Mouse (Mus musculus) T-helper 17 cell (primary cell): ENCODE results near the gene Katnal1.

Experiments used
- in situ Hi-C, 2 experiments: fragments of 300-600 bp; cut with MboI, MseI; formaldehyde crosslinking; loops; 1 replicate in 1 of 2; 2 replicates in 1 of 2; pipeline ENCODE4 v1.15.1; 2025; ENCODE audit warnings: high pct_unique_total_duplicates in 2 of 2

Gene Katnal1

GRCm38 (mm10) chr5:148890237-148890636 is 38.9 kb downstream of the Katnal1 start:
- in situ Hi-C loops, result no loop called here

GRCm38 (mm10) chr5:148888032-148888431 is 41.1 kb downstream of the Katnal1 start:
- in situ Hi-C loops, result no loop called here

DNA sequence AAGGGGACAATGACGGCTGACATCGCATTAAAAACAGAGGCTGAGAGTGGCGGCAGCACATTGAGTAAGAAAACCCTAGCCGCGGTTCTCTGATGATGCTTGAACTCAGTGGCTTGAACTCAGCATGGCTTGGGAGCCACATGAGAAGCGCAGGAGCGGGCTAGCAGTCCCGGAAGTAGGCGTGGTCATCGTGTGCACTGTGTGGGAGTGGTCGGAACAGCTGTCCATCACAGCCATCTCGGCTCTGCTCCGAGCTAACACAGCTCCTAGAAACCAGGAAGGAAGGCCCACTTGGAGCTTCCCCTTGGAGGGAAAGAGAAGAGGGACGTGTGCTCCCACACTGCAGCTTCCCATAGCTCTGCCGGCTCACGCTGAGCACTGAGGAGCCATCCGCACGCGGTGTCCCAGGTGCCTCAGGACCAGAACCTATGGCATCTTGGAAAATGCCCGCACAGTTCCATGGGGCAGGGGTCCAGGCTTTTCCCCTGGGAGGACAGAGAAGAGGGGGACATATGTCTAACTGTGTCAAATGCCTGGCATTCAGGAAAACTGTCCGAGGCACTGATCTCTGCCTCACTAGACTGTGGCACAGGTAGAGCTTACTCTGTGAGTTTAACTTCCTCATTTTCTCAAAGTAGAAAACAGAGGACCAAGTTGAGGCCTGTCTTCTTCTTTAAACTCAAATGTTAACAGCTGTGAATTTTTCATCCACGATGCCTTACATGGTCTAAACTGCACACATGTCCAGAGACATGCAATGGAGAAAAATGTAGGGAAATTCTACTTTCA is 43.1 kb downstream of the Katnal1 start:
- in situ Hi-C loops, result no loop called here

DNA sequence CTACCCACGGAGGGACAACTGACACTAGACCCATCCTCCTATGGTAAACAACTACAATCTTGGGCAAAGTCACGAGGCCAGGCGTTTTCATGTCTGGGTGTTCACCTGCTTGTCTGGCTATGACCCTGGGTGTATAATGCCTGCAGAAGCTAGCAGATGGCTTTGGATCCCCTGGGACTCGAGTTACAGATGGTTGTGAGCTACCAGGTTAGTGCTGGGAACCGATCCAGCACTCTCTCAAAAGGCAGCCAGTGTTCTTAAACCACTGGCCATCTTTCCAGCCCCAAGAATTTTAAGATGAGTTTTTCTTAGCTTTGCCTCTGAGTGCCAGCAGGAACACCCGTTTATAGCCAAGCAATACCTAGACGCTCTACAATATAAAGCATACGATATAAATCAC is 45.4 kb downstream of the Katnal1 start:
- in situ Hi-C loops, result no loop called here

DNA sequence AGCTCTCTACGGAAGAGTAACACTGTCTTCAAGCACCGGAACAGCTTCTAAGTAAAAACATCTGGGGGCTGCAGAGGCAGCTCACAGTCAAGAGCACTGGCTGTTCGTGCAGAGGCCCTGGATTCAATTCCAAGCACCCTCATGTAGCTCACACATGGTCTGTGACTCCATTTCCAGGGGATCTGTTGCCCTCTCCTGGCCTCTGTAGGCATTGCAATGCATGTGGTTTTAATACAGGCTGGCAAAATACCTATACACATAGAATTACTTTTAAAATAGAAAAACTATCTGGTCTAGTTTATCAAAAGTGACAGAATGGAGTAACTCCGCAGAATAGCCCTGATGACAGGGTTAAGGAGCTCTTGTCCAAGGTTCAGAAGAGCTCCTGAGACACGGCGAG is 49.9 kb downstream of the Katnal1 start:
- in situ Hi-C loops, result loop anchor here in 1 of 2 experiments (5.0 kb wide), 1 partner anchor 67 kb away; no protein-coding TSS in a partner anchor

GRCm38 (mm10) chr5:148873116-148873515 is 56.0 kb downstream of the Katnal1 start:
- in situ Hi-C loops, result no loop called here

DNA sequence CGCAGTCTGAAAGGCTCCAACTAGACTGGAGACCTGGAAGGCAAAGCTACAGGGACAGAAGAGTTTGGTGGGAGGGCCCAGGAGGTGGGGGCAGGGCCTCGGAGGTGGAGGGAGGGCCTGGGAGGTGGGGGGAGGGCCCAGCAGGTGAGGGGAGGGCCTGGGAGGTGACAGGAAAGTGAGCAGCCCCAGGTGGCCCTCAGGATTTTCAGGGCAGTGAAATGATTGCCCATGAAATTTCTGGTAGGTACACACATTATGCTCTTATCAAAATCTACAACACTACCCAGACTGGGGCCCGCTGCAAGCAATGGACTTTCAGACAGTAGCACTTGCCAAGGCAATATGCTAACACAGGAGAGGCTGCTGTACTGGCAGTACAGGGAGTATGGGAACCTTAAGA is 59.5 kb downstream of the Katnal1 start:
- in situ Hi-C loops, result no loop called here

- in situ Hi-C loops, result no loop called here
Measured at GRCm38 (mm10) chr5:148867766-148868165, 61.4 kb downstream of the Katnal1 start.

- in situ Hi-C loops, result no loop called here
Measured at GRCm38 (mm10) chr5:148867171-148867570, 61.9 kb downstream of the Katnal1 start.

GRCm38 (mm10) chr5:148866571-148866970 is 62.5 kb downstream of the Katnal1 start:
- in situ Hi-C loops, result no loop called here

DNA sequence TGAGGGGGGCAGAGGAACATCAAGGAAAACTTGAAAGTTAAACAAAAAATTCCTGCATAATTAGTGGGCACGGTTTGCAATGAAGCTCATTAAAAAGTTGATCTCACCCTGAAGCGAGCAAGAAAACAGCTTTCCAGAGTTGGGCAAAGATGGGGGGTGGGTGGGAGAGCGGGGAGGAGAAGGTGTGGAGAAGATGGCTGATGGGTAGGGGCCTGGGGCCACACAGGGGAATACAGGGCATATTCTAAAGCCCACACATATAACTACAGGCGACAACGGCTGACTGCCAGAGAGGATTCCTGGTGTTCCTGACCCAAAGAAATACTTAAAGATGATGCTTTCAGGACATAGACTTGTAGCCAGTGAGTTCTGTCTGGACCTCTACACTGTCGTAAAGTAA is 65.7 kb downstream of the Katnal1 start:
- in situ Hi-C loops, result no loop called here

GRCm38 (mm10) chr5:148862853-148863252 is 66.3 kb downstream of the Katnal1 start:
- in situ Hi-C loops, result no loop called here

GRCm38 (mm10) chr5:148862136-148862535 is 67.0 kb downstream of the Katnal1 start:
- in situ Hi-C loops, result no loop called here

DNA sequence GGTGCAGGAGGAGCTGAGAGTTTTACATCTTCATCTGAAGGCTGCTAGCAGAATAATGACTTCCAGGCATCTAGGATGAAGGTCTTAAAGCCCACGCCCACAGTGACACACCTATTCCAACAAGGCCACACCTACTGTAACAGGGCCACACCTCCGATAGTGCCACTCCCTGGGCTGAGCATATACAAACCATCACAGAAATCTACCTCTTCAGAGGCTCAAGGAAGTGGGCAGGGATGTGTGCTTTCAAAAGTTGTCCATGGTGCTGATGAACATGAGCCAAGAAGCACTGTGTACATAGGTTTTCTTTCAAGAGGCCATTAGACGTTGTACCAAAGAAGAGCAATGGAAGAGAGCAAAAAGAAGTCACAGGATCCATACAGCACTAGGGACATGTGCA is 71.6 kb downstream of the Katnal1 start:
- in situ Hi-C loops, result no loop called here

DNA sequence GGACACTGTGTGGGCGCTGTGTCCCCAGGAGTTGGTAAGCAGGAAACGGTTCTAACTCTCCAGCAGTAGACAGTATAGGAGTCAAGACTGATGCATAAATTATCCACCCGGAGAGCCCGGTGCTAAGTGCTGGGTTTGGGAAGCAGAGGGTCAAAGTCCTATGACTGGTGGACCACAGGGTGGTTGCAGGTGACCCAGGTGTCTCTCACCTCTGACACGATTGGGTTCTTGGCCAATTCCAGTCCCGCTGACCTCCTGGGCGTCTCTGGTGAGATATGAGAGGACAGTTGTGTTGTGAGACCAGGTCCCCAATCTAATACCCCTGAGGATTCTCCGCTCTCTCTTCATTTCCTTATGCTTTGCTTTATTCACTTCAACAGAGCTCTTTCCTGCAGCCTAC is 74.1 kb downstream of the Katnal1 start:
- in situ Hi-C loops, result no loop called here

- in situ Hi-C loops, result no loop called here
Measured at GRCm38 (mm10) chr5:148854166-148854565, 75.0 kb downstream of the Katnal1 start.

DNA sequence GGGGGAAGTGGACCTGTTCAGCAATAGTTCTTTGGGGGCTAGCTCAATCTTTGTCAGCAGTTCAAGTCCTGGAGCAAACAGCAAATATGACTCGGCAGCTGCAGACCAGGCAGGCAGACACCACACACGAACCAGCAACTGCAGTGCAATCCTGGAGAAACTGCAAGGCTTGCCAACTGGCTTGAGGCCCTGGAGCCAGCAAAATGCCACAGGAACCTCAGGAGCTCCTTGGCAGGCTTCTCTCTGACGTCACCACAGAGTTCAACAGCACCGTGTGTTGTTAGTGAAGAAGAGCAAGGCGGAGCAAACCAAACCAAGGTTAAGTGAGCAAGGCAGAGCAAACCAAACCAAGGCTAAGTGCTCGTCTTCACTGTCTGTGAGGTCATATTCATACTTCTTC is 79.6 kb downstream of the Katnal1 start:
- in situ Hi-C loops, result no loop called here

DNA sequence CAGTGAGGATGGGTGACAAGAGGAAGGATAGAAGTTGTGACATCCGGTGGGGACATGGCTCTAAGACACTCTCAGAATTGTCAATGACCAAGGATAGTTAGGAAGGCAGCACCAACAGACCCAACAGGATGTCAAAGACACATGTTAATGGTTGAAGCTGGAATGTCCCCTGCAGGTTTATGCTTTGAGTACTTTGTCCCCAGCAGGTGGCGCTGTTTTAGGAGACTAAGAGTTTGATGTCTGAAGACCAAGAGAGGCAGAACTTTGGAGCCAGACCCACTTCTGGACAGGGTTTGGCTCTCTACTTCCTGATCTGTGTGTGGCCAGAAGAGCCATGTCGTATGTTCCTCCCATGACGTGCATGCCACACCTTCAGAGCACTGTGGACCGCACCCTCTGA is 82.1 kb downstream of the Katnal1 start:
- in situ Hi-C loops, result no loop called here

DNA sequence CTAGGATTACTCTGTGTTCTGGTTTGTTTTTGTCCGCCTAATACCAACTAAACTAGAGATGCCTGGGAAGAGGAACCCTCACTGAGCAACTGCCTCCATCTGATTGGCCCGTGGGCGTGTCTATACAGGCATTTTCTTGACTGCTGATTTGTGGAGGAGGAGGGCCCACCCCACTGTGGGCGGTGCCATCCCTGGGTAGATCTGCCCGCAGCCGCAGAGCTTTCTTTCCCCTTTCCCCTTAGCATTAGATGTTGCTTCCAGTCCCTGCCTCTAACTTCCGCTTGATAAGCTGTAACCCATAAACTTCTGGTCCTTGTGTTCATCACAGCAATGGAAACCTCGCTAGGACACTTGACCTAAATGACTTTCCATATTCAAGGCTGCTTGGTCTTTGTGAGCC is 92.1 kb downstream of the Katnal1 start:
- in situ Hi-C loops, result no loop called here

DNA sequence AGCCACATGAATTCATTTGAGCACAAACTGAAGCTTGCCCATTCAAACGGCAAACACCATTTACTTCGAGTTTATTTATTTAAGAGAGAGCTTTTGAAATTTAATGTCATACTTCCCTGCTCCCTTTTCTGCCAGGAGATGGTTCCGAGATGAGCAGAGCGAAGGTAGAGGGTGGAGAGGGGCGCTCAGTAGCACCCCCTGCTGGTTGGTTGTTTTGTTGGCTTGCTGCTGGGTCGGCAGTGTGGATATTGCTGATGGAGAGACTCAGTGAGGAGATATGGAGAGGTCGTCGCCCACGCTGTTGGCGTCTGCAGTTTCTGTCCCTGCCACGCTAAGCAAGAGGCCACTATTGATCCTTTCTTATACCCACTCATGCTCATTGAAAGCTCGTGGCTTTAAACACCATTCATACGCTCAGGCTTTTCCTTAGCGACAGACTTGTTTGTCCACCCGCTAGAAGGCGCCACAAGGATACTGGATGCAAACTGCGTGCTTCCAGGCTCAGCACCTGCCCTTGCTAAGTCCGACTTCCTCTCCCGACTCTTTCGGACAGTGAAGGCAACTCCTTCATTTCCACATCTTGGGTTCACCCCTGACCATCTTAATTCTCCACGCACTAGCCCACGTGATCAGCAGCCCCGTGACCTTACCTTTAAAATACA is 97.4 kb downstream of the Katnal1 start:
- in situ Hi-C loops, result no loop called here

DNA sequence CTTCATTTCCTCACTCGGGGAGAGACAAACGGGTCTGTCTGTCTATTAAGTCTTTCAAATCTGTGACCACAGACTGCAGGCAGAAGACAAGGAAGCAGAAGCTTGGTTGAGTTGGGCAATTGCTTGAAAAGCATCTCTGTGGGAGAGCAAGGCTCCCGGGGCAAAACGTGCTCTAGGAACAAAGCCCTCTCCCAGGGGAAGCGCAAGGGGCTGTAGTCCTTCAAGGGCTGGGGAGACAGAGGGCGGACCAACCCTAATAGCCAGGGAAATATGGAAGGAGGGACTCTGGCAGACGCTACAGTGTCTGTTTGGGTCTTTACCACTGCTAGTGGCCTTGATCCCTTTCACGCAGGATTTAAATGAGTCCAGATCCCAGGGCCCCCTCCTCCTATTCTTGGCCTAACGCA is 98.0 kb downstream of the Katnal1 start:
- in situ Hi-C loops, result no loop called here

DNA sequence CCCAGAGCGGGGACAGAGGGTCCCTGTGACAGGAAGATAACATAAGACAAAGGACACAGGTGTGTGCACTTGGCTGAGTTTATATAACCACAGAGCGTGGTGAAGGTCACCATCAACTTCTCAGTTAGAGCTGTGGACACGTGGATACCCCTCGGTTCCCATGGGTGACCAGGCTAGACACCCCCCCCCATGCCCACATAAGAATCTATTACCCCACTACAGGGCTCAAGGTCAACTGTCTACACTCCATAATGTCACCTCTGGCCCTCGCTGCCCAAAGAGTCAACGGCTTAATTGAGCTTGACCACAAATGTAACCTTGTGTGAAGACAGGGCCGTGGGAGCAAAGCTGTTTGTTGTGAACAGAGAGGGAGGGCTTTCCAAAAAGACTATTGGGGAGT is 103.4 kb downstream of the Katnal1 start:
- in situ Hi-C loops, result no loop called here

- in situ Hi-C loops, result no loop called here
Measured at GRCm38 (mm10) chr5:148822772-148823171, 106.3 kb downstream of the Katnal1 start.
